Mouse (Mus musculus): ENCODE data around the gene Rhbdd3.

- TF ChIP-seq CTCF (conservative IDR thresholded peaks at IDR 0.05 in 1 of 2, IDR thresholded peaks at IDR 0.05 in 1 of 2; ENCODE audit: low read depth in 2 of 2, low read length in 2 of 2) (peak in 1 of 2 experiments; percentile 10; a peak in 1 of 4 replicates), EP300 (IDR thresholded peaks at IDR 0.05; ENCODE audit: low read length) (peak; percentile 86), TBP (conservative IDR thresholded peaks at IDR 0.05; ENCODE audit: low read depth, low read length) (no peak), POLR2A (IDR thresholded peaks at IDR 0.05; ENCODE audit: low read depth, low read length) (no peak), MAX (IDR thresholded peaks at IDR 0.05; ENCODE audit: low read length) (no peak), ZKSCAN1 (IDR thresholded peaks at IDR 0.05; ENCODE audit: borderline replicate concordance, low read depth, low read length) (no peak), CHD1 (IDR thresholded peaks at IDR 0.05; ENCODE audit: low read depth, low read length) (no peak), CHD2 (IDR thresholded peaks at IDR 0.05; ENCODE audit: low read length) (peak; percentile 87), JUND (conservative IDR thresholded peaks at IDR 0.05; ENCODE audit: low read depth, low read length) (no peak), E2F4 (IDR thresholded peaks at IDR 0.05; ENCODE audit: insufficient replicate concordance, low read depth, low read length) (no peak), RCOR1 (conservative IDR thresholded peaks at IDR 0.05; ENCODE audit: low read depth, low read length) (peak; percentile 85), ZMIZ1 (IDR thresholded peaks at IDR 0.05; ENCODE audit: low read depth, low read length) (no peak)
Measured at GRCm38 (mm10) chr11:5150416-5151246, 51.9 kb downstream of the Rhbdd3 start.

Measured in CH12.LX (cell line).